Mouse (Mus musculus) forebrain, embryonic 12.5 days (tissue): ENCODE results near the gene Zscan5b. TPM values are rescaled to one million over a fixed set of nuclear protein-coding genes. Genes with fewer than 3 reads are reported as not detected.

Source experiments
- ATAC-seq: fragments of 200-750 bp; cut with Nextera tagmentation; 2 replicates; pipeline ENCODE4 v1.8.0; 2017; ENCODE audit warnings: moderate TSS enrichment; ENCODE audit not compliant: low FRiP score
- H3K27ac ChIP-seq: fragments of 300-500 bp; sonication (generic); 2 replicates; pipeline ENCODE4 v1.5.1; 2016; ENCODE audit warnings: mild to moderate bottlenecking
- H3K27me3 ChIP-seq: fragments of 300-500 bp; sonication (generic); 2 replicates; pipeline ENCODE4 v1.6.1; 2016; ENCODE audit warnings: mild to moderate bottlenecking
- H3K36me3 ChIP-seq: fragments of 300-500 bp; sonication (generic); replicated peaks from 2 replicates; pipeline ENCODE4 v1.6.1; 2016; ENCODE audit warnings: mild to moderate bottlenecking
- H3K4me1 ChIP-seq: fragments of 300-500 bp; sonication (generic); 2 replicates; pipeline ENCODE4 v1.6.1; 2016
- H3K4me2 ChIP-seq: fragments of 300-500 bp; sonication (generic); 2 replicates; pipeline ENCODE4 v1.6.1; 2016; ENCODE audit warnings: mild to moderate bottlenecking, moderate library complexity
- H3K4me3 ChIP-seq: fragments of 300-500 bp; sonication (generic); replicated peaks from 2 replicates; pipeline ENCODE4 v1.5.1; 2016; ENCODE audit warnings: mild to moderate bottlenecking
- H3K9ac ChIP-seq: fragments of 300-500 bp; sonication (generic); 2 replicates; pipeline ENCODE4 v1.6.1; 2016; ENCODE audit warnings: mild to moderate bottlenecking
- H3K9me3 ChIP-seq: fragments of 300-500 bp; sonication (generic); 2 replicates; pipeline ENCODE4 v1.6.1; 2016
- whole genome bisulfite sequencing: fragments of 180-500 bp; shearing (Covaris S2); methylation state at CpG from one replicate; pipeline ENCODE4 v1.1.7; 2016; 5-methylcytosine and 5-hydroxymethylcytosine counted together
- polyA plus RNA-seq: library from polyadenylated mRNA; unstranded; fragments of >200 nt; fragmentation: Nextera tagmentation; extraction: Ambion mirVana; gene quantifications from 2 replicates; pipeline ENCODE4 v1.2.1, GENCODE M21; 2016

Gene Zscan5b
- polyA plus RNA-seq, 1 experiment from 2014 or later, result not detected

GRCm38 (mm10) chr7:6285366-6285765 is 63.3 kb downstream of the Zscan5b start:
- Histone ChIP-seq H3K9ac (no peak overlapping the region), H3K4me1 (peaks cover 13% of the 10 kb centered on the region), H3K36me3 (0 out of 2 replicates have a peak, but pooled peaks cover 3% of the 10 kb centered on the region), H3K9me3 (no peaks in the 10 kb centered on the region), H3K4me3 (no peak overlapping the region), H3K4me2 (no peak overlapping the region), H3K27me3 (no peaks in the 10 kb centered on the region), H3K27ac (no peak overlapping the region; the same call in 1 of the 2 replicates)
- ATAC-seq, result no peak
- 88% methylated on average over 6 of the region's 6 CpGs for WGBS

- no peaks in the 10 kb centered on the region for H3K27me3 ChIP-seq
- H3K9ac ChIP-seq, result peak within 1 kb of the TSS; percentile 59
- H3K27ac ChIP-seq, result peak within 1 kb of the TSS; percentile 77
- WGBS, result 3% methylated on average over 50 of the region's 50 CpGs
- peaks cover 13% of the 10 kb centered on the region for H3K4me1 ChIP-seq
- ATAC-seq, result peak; percentile 82
- H3K4me2 ChIP-seq, result peak within 1 kb of the TSS; percentile 75
- H3K36me3 ChIP-seq, result 0 out of 2 replicates have a peak, but pooled peaks cover 3% of the 10 kb centered on the region
- peak within 1 kb of the TSS; percentile 48 for H3K4me3 ChIP-seq
- no peaks in the 10 kb centered on the region for H3K9me3 ChIP-seq
Measured at GRCm38 (mm10) chr7:6285842-6286705, 64.0 kb downstream of the Zscan5b start, which contains the start of gene Zfp667. Zfp667 (plus strand) TSS chr7:6286579.

GRCm38 (mm10) chr7:6286921-6287531 is 64.9 kb downstream of the Zscan5b start:
- H3K4me3 ChIP-seq, result peak overlapping the region; percentile 48
- H3K27ac ChIP-seq, result peak overlapping the region; percentile 77
- WGBS, result 32% methylated on average over 15 of the region's 15 CpGs
- ATAC-seq, result peak; percentile 12
- H3K9me3 ChIP-seq, result no peaks in the 10 kb centered on the region
- 0 out of 2 replicates have a peak, but pooled peaks cover 3% of the 10 kb centered on the region for H3K36me3 ChIP-seq
- H3K9ac ChIP-seq, result peak overlapping the region; percentile 55
- peaks cover 13% of the 10 kb centered on the region for H3K4me1 ChIP-seq
- no peaks in the 10 kb centered on the region for H3K27me3 ChIP-seq
- H3K4me2 ChIP-seq, result peak overlapping the region; percentile 75

Other genes starting within 250 kb of the Zscan5b start
- gene Vmn1r65, start 211.3 kb upstream of the Zscan5b start, polyA plus RNA-seq, result not detected in 2 replicates
- not detected in 2 replicates for gene Nlrp4c, start 177.1 kb upstream of the Zscan5b start, polyA plus RNA-seq
- gene Zfp787, start 66.3 kb upstream of the Zscan5b start, polyA plus RNA-seq, result 27.8 and 30.9 TPM in 2 replicates
- gene Zfp444, start 50.1 kb upstream of the Zscan5b start, polyA plus RNA-seq, result 75.1 and 81.3 TPM in 2 replicates
- not detected in 2 replicates for gene Galp, start 25.2 kb upstream of the Zscan5b start, polyA plus RNA-seq
- not detected in 2 replicates for gene Epp13, start 30.4 kb downstream of the Zscan5b start, polyA plus RNA-seq
- 14.0 and 15.8 TPM in 2 replicates for gene Zfp667, start 64.3 kb downstream of the Zscan5b start, polyA plus RNA-seq
- 7.2 and 7.5 TPM in 2 replicates for gene Zfp583, start 109.0 kb downstream of the Zscan5b start, polyA plus RNA-seq
- gene Gm3854, start 121.5 kb downstream of the Zscan5b start, polyA plus RNA-seq, result 3.8 and 4.1 TPM in 2 replicates
- 2.8 TPM in 2 replicates for gene Zfp78, start 141.0 kb downstream of the Zscan5b start, polyA plus RNA-seq
- 15.2 and 15.8 TPM in 2 replicates for gene Zfp28, start 161.0 kb downstream of the Zscan5b start, polyA plus RNA-seq
- 0.82 and 1.6 TPM in 2 replicates for gene Smim17, start 176.4 kb downstream of the Zscan5b start, polyA plus RNA-seq
- not detected in 2 replicates for gene Gm20715, start 188.0 kb downstream of the Zscan5b start, polyA plus RNA-seq
- 0.11 TPM in 1 of 2 replicates, not detected in the other for gene Olfr1344, start 216.4 kb downstream of the Zscan5b start, polyA plus RNA-seq
- 0.03 TPM in 1 of 2 replicates, not detected in the other for gene Olfr1336, start 233.9 kb downstream of the Zscan5b start, polyA plus RNA-seq
- not detected in 2 replicates for gene Olfr1346, start 244.8 kb downstream of the Zscan5b start, polyA plus RNA-seq